Mouse (Mus musculus) cerebellum, adult 8-10 months (tissue): ENCODE measurements around the gene 4933402D24Rik.

Experiments used
- DNase-seq: peaks from one replicate; pipeline ENCODE4 v3.0.0; 2022

4933402D24Rik gene

GRCm38 (mm10) chr1:63769167-63769566 lies at the start of gene 4933402D24Rik:
Gene 4933402D24Rik (minus strand): TSS chr1:63769267.
- DNase-seq: no peak

GRCm38 (mm10) chr1:63808584-63808983 lies 39.5 kb upstream of the 4933402D24Rik start:
- no peak for DNase-seq

GRCm38 (mm10) chr1:63805095-63805494 lies 36.0 kb upstream of the 4933402D24Rik start:
- no peak for DNase-seq

- no peak for DNase-seq
These were observed 25.3 kb upstream of the 4933402D24Rik start for GRCm38 (mm10) chr1:63794326-63794725.

- no peak for DNase-seq
These were observed 8.0 kb upstream of the 4933402D24Rik start for GRCm38 (mm10) chr1:63776902-63777630.

GRCm38 (mm10) chr1:63776396-63776795 lies 7.3 kb upstream of the 4933402D24Rik start:
- no peak for DNase-seq

GRCm38 (mm10) chr1:63770309-63770708 lies 1.2 kb upstream of the 4933402D24Rik start:
- no peak for DNase-seq

GRCm38 (mm10) chr1:63768112-63768511 lies 955 bp downstream of the 4933402D24Rik start:
- no peak for DNase-seq

GRCm38 (mm10) chr1:63764395-63764794 lies 4.7 kb downstream of the 4933402D24Rik start:
- DNase-seq: no peak

- no peak for DNase-seq
These were observed 5.1 kb downstream of the 4933402D24Rik start for GRCm38 (mm10) chr1:63763881-63764386.

GRCm38 (mm10) chr1:63763212-63763694 lies 5.8 kb downstream of the 4933402D24Rik start:
- DNase-seq: peak; percentile 77

GRCm38 (mm10) chr1:63756005-63756404 lies 13.1 kb downstream of the 4933402D24Rik start:
- no peak for DNase-seq

- peak; percentile 90 for DNase-seq
These were observed 38.8 kb downstream of the 4933402D24Rik start, which contains the start of the genes Mdh1b and Fastkd2 for GRCm38 (mm10) chr1:63730240-63730771. Gene Mdh1b (minus strand): TSS chr1:63730318. Gene Fastkd2 (plus strand): TSS chr1:63730614.

GRCm38 (mm10) chr1:63729796-63730195 lies 39.3 kb downstream of the 4933402D24Rik start:
- no peak for DNase-seq

- no peak for DNase-seq
These were observed 48.9 kb downstream of the 4933402D24Rik start for GRCm38 (mm10) chr1:63720161-63720560.

- no peak for DNase-seq
These were observed 60.2 kb downstream of the 4933402D24Rik start for GRCm38 (mm10) chr1:63708876-63709275.

GRCm38 (mm10) chr1:63705733-63706132 lies 63.3 kb downstream of the 4933402D24Rik start:
- DNase-seq: no peak
